Mouse (Mus musculus) layer of hippocampus, adult 18-20 months (tissue): ENCODE results near the gene Tldc1. TPM values are rescaled to one million over a fixed set of nuclear protein-coding genes. Genes with fewer than 3 reads are reported as not detected.

Source experiments
- DNase-seq, 2 experiments: peaks; one replicate each; pipeline ENCODE4 v3.0.0; 2022; ENCODE audit warnings: low spot score in 2 of 2
- total RNA-seq, 2 experiments: library from RNA; stranded (reverse); gene quantifications; 2 replicates each; pipeline ENCODE4 v1.2.3; 2021

Tldc1 gene
- total RNA-seq, 2 experiments from 2014 or later, result 13.8 to 15.1 TPM

- DNase-seq, result no peak
Measured at GRCm38 (mm10) chr8:119802592-119802991, 24.4 kb upstream of the Tldc1 start.

- peak; percentile 68 to 73 for DNase-seq
Measured at GRCm38 (mm10) chr8:119801168-119801567, 23.0 kb upstream of the Tldc1 start.

- DNase-seq, result peak in 1 of 2 experiments; percentile 72
Measured at GRCm38 (mm10) chr8:119798965-119799264, 20.7 kb upstream of the Tldc1 start.

- DNase-seq, result peak; percentile 50 to 85
Measured at GRCm38 (mm10) chr8:119798170-119798964, 20.2 kb upstream of the Tldc1 start.

GRCm38 (mm10) chr8:119795651-119796050 lies 17.4 kb upstream of the Tldc1 start:
- no peak for DNase-seq

GRCm38 (mm10) chr8:119794689-119795088 lies 16.5 kb upstream of the Tldc1 start:
- no peak for DNase-seq

- DNase-seq, result no peak
Measured at GRCm38 (mm10) chr8:119791804-119792704, 13.8 kb upstream of the Tldc1 start.

- no peak for DNase-seq
Measured at GRCm38 (mm10) chr8:119789581-119789980, 11.4 kb upstream of the Tldc1 start.

GRCm38 (mm10) chr8:119788607-119789381 lies 10.6 kb upstream of the Tldc1 start:
- DNase-seq, result no peak

GRCm38 (mm10) chr8:119787341-119787740 lies 9.1 kb upstream of the Tldc1 start:
- DNase-seq, result no peak

GRCm38 (mm10) chr8:119786871-119787270 lies 8.7 kb upstream of the Tldc1 start:
- DNase-seq, result no peak

- peak; percentile 74 to 79 for DNase-seq
Measured at GRCm38 (mm10) chr8:119785764-119786405, 7.7 kb upstream of the Tldc1 start.

- DNase-seq, result no peak
Measured at GRCm38 (mm10) chr8:119784676-119785075, 6.5 kb upstream of the Tldc1 start.

- no peak for DNase-seq
Measured at GRCm38 (mm10) chr8:119784141-119784574, 5.9 kb upstream of the Tldc1 start.

GRCm38 (mm10) chr8:119783579-119783978 lies 5.4 kb upstream of the Tldc1 start:
- no peak for DNase-seq

GRCm38 (mm10) chr8:119782715-119783114 lies 4.5 kb upstream of the Tldc1 start:
- DNase-seq, result peak; percentile 60 to 89

- DNase-seq, result no peak
Measured at GRCm38 (mm10) chr8:119781086-119781840, 3.0 kb upstream of the Tldc1 start.

- no peak for DNase-seq
Measured at GRCm38 (mm10) chr8:119780402-119781049, 2.3 kb upstream of the Tldc1 start.

GRCm38 (mm10) chr8:119779013-119779737 lies 959 bp upstream of the Tldc1 start:
- DNase-seq, result peak; percentile 73 to 93
